Mouse (Mus musculus): ENCODE results near the gene Gm42957.

DNA sequence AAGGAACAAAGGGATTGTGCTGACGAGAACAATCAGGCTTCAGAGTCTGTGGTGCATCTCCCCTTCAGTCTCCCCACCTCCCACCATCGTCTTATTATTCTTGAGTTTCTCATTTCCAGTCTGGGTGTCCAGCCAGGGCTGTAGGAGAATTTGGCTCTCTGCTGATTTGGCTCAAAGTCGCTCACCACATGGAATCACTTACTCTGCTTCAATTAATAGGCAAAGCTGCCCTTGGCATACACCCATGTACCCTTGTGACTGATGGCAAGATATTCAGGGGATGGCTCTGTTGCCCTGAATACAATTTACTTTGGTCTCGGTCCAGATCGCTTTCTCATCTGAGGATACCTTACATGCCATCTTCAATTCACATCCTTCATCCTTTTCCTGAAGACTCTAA is 32.0 kb upstream of the Gm42957 start:
- no peak for TF ChIP-seq POLR2A (IDR thresholded peaks at IDR 0.05; ENCODE audit: low read depth, low read length)
- no peak for TF ChIP-seq CTCF (IDR thresholded peaks at IDR 0.05; ENCODE audit: extremely low read depth, insufficient read length, insufficient replicate concordance, low read depth, low read length)
